Mouse (Mus musculus): ENCODE data around the gene Sqstm1. TPM values are rescaled to one million over a fixed set of nuclear protein-coding genes. Genes with fewer than 3 reads are reported as not detected.

Sqstm1 gene
- polyA plus RNA-seq, 1 experiment, result 171 TPM

DNA sequence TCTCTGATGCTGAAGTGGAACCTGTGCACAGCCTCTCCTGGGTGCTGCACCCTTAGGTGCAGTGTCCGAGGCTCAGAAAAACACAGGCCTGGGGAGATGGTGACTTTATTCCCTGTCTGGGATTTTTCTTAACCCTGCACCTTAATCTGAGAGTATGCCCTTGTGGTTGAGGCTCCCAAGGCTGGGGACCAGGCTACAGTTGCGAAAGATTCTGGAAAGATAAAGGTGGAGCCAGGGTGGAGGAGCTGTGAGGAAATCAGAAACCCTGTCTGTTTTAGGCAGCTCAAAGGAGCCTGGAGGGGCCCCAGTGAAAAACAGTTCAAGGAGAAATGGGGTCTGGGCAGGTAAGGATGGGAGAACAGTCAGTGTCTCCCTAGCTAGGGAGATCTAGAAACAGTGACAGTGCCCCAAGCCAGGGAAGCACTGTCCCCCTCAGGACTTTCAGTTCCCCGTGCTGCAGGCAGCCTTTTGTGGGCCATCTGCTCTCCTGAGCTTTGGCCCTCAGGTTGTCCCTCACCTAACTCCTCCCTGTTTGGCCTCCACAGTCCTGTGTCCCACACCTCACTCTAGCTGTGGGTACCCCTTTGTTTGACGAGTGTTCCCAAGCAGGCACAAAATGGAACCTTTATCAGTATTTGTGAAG, 6.2 kb upstream of the Sqstm1 start:
- Histone ChIP-seq H3K4me3 (ENCODE audit: low read depth, low read length) (no peak overlapping the region), H3K4me1 (ENCODE audit: control insufficient read depth, insufficient read depth, insufficient read length, low read length) (peaks cover 21% of the 10 kb centered on the region), H3K27me3 (ENCODE audit: control insufficient read depth, insufficient read depth, low read length) (no peaks in the 10 kb centered on the region), H3K36me3 (ENCODE audit: control insufficient read depth, insufficient read depth, low read length) (no peaks in the 10 kb centered on the region), H3K27ac (ENCODE audit: insufficient read depth, low read depth, low read length) (no peak overlapping the region)
- WGBS, result 65% methylated on average over 4 of the region's 4 CpGs
- TF ChIP-seq CTCF (IDR thresholded peaks at IDR 0.05; ENCODE audit: extremely low read depth, insufficient read length, insufficient replicate concordance, low read depth, low read length), result no peak
- TF ChIP-seq POLR2A (IDR thresholded peaks at IDR 0.05; ENCODE audit: low read depth, low read length), result no peak

DNA sequence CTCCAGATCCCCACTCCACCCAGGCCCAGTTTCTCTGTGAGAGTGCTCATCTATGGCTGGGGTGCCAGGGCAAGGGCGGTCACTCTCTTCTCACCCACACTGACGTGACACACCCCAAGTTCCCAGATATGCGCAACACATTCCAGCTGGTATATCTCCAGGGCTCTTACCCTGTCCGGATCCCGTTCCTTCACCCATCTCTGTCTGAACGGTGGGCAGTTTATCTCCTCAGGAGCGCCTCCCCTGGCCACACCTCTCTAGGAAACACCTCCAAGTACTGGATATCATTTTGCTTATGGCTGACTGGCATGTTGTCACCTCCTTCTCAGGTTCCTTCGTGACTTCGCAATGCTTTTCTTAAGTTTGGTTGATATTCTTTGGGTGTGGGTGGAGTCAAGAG, 5.0 kb upstream of the Sqstm1 start:
- WGBS, result 83% methylated on average over 9 of the region's 9 CpGs
- TF ChIP-seq CTCF (IDR thresholded peaks at IDR 0.05; ENCODE audit: extremely low read depth, insufficient read length, insufficient replicate concordance, low read depth, low read length) (no peak), POLR2A (IDR thresholded peaks at IDR 0.05; ENCODE audit: low read depth, low read length) (no peak)
- Histone ChIP-seq H3K4me1 (ENCODE audit: control insufficient read depth, insufficient read depth, insufficient read length, low read length) (peaks cover 25% of the 10 kb centered on the region), H3K4me3 (ENCODE audit: low read depth, low read length) (no peak overlapping the region), H3K36me3 (ENCODE audit: control insufficient read depth, insufficient read depth, low read length) (no peaks in the 10 kb centered on the region), H3K27me3 (ENCODE audit: control insufficient read depth, insufficient read depth, low read length) (no peaks in the 10 kb centered on the region), H3K27ac (ENCODE audit: insufficient read depth, low read depth, low read length) (no peak overlapping the region)

DNA sequence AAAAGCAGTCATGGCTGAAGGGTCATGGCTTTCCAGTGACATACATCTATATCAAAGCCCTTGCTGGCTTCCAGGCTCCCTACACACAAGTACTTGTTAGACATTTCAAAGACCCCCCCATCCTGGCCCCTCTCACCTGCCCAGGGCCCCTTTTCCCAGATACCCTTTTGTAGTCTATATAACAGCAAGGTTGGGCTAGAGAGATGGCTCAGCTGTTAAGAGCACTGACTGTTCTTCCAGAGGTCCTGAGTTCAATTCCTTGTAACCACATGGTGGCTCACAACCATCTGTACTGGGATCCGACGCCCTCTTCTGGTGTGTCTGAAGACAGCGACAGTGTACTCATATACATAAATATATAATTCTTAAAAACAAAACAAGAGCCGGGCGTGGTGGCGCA, 4.0 kb upstream of the Sqstm1 start:
- H3K27me3 ChIP-seq (ENCODE audit: control insufficient read depth, insufficient read depth, low read length), result no peaks in the 10 kb centered on the region
- TF ChIP-seq CTCF (IDR thresholded peaks at IDR 0.05; ENCODE audit: extremely low read depth, insufficient read length, insufficient replicate concordance, low read depth, low read length) (no peak), POLR2A (IDR thresholded peaks at IDR 0.05; ENCODE audit: low read depth, low read length) (no peak)
- 91% methylated on average over 6 of the region's 6 CpGs for WGBS

DNA sequence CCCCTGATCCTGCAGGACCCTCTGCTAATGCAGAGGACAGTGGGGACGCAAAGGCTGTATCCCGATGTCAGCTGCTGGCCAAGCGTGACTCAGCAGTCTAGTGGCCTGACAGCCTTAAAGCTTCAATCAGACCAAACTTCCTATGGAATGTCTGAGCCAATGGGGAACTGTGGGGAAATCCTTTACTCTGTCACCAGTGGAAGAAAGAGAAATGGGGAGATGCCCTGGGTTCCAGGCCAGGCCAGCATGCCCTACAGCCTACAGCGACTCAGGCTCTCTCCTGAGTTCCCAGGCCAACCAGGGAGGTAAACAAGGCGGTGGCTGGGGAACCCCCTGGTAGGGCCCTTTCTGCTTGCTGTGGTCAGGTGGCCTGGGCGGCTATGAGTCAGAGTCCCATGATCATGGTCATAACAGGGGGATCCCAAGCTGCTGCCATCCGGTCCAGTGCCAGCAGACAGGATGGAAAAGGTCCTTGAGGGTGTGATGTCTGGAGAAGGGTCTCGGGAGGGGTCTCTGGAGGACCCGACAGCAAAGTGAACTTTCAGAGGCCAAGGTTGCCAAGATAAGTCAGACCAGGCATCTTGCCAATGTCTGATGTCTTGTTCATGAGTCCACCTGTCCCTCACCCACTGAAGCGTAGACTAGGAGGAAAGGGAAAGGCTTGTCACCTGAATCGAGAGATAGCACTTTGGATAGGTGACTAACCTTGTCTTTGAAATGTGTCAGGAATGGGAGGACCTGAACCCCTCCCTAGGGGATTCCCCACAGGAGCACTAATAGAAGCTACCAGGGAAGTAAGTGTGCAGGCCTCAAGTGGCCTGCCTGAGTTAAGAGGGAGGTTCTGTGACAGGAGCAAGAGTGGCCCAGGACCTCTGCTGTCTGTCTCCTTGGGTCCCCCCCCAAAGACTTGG, 2.5 kb upstream of the Sqstm1 start:
- TF ChIP-seq POLR2A (IDR thresholded peaks at IDR 0.05; ENCODE audit: low read depth, low read length), result no peak
- TF ChIP-seq CTCF (IDR thresholded peaks at IDR 0.05; ENCODE audit: extremely low read depth, insufficient read length, insufficient replicate concordance, low read depth, low read length), result no peak
- no peaks in the 10 kb centered on the region for H3K27me3 ChIP-seq (ENCODE audit: control insufficient read depth, insufficient read depth, low read length)
- WGBS, result 19% methylated on average over 11 of the region's 11 CpGs
- peak overlapping the region; percentile 33 for H3K4me3 ChIP-seq (ENCODE audit: low read depth, low read length)
- peaks cover 21% of the 10 kb centered on the region for H3K4me1 ChIP-seq (ENCODE audit: control insufficient read depth, insufficient read depth, insufficient read length, low read length)
- H3K36me3 ChIP-seq (ENCODE audit: control insufficient read depth, insufficient read depth, low read length), result no peaks in the 10 kb centered on the region
- peak overlapping the region; percentile 88 for H3K27ac ChIP-seq (ENCODE audit: insufficient read depth, low read depth, low read length)

More for the DNA sequence above, 4.0 kb upstream of the Sqstm1 start:
- Histone ChIP-seq H3K27ac (ENCODE audit: insufficient read depth, low read depth, low read length) (no peak overlapping the region), H3K36me3 (ENCODE audit: control insufficient read depth, insufficient read depth, low read length) (no peaks in the 10 kb centered on the region), H3K4me3 (ENCODE audit: low read depth, low read length) (no peak overlapping the region), H3K4me1 (ENCODE audit: control insufficient read depth, insufficient read depth, insufficient read length, low read length) (peaks cover 23% of the 10 kb centered on the region)

DNA sequence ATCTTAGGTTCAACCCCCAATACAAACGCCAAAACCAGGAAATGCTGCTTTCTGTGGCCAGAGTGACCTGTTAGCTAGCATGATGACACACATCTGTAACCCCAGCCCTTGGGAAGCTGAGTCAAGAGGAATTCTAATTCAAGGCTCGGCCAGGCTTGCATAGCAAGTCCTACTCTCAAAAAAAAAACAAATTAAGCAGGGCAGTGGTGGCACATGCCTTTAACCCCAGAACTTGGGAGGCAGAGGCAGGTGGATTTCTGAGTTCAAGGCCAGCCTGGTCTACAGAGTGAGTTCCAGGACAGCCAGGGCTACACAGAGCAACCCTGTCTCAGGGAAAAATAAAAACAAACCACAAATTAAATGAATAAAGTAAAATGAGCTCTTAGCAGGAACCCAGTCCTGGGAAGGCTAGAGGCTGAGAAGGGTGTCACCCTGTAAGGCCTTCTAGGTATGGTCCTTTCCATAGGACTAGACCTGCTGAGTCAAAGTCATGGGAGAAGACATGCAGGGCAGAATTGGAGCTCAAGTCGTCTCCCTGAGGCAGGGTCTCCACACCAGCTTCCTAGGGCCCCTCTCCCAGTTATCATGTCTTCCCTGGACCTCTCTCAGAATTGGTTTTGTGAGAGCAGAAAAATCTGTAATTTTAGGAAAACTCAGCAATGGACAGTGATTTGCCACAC, 1.6 kb upstream of the Sqstm1 start:
- H3K36me3 ChIP-seq (ENCODE audit: control insufficient read depth, insufficient read depth, low read length), result peaks cover 8% of the 10 kb centered on the region
- H3K4me1 ChIP-seq (ENCODE audit: control insufficient read depth, insufficient read depth, insufficient read length, low read length), result peaks cover 18% of the 10 kb centered on the region
- no peaks in the 10 kb centered on the region for H3K27me3 ChIP-seq (ENCODE audit: control insufficient read depth, insufficient read depth, low read length)
- TF ChIP-seq CTCF (IDR thresholded peaks at IDR 0.05; ENCODE audit: extremely low read depth, insufficient read length, insufficient replicate concordance, low read depth, low read length) (no peak), POLR2A (IDR thresholded peaks at IDR 0.05; ENCODE audit: low read depth, low read length) (no peak)
- 51% methylated on average over 3 of the region's 3 CpGs for WGBS
- peak overlapping the region; percentile 88 for H3K27ac ChIP-seq (ENCODE audit: insufficient read depth, low read depth, low read length)
- no peak overlapping the region for H3K4me3 ChIP-seq (ENCODE audit: low read depth, low read length)

DNA sequence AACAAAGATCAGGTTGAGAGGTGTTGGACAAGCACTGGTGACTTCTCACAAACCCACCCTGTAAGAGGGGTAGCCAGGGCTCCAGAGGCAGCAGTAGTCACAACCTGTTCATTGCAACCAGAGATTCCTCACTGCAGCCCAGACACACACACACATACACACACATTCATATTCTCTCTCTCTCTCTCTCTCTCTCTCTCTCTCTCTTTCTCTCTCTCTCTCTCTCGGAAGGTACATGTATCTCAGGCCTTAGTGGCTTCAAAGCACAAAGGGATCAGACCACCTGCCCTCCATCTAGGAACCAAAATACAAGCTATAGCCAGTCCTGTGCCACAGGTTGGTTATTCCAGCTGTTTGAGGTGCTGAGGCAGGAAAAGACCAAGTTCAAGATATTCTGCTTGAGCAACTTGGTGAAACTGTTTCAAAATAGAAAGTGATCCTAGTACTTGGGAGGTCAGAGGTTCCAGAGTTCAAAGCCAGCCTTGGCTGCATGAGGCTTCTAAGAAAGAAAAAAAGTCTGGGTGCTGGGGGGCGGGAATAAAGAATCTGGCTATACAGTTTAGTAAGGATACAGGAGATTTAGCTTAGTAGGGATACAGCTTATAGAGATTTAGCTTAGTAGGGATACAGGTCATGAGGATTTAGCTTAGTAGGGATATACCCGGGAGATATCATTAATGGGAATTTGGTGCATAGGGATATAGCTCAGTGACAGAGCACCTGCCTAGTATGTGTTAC, 864 bp upstream of the Sqstm1 start:
- H3K4me3 ChIP-seq (ENCODE audit: low read depth, low read length), result peak overlapping the region; percentile 80
- peak overlapping the region; percentile 95; the same call in 1 of the 2 replicates for H3K27ac ChIP-seq (ENCODE audit: insufficient read depth, low read depth, low read length)
- 87% methylated on average over 3 of the region's 3 CpGs for WGBS

More for the DNA sequence above, 864 bp upstream of the Sqstm1 start:
- H3K36me3 ChIP-seq (ENCODE audit: control insufficient read depth, insufficient read depth, low read length), result peaks cover 15% of the 10 kb centered on the region
- TF ChIP-seq CTCF (IDR thresholded peaks at IDR 0.05; ENCODE audit: extremely low read depth, insufficient read length, insufficient replicate concordance, low read depth, low read length) (no peak), POLR2A (IDR thresholded peaks at IDR 0.05; ENCODE audit: low read depth, low read length) (no peak)
- peaks cover 18% of the 10 kb centered on the region for H3K4me1 ChIP-seq (ENCODE audit: control insufficient read depth, insufficient read depth, insufficient read length, low read length)
- H3K27me3 ChIP-seq (ENCODE audit: control insufficient read depth, insufficient read depth, low read length), result no peaks in the 10 kb centered on the region
